Mouse (Mus musculus) ES-Bruce4 (cell line): ENCODE measurements at regions not wholly inside any gene's neighbourhood (a gene's known extent, or its start where the extent isn't known, plus 50 kb on each side); places are given as distances from the start of the nearest gene placed in this dataset.

Source experiments
- H3K27ac ChIP-seq: 2 replicates; pipeline ENCODE4 v1.5.1; 2012; ENCODE audit warnings: low read length, inconsistent platforms; ENCODE audit not compliant: insufficient read depth
- H3K27me3 ChIP-seq: 2 replicates; pipeline ENCODE4 v1.6.1; 2012; ENCODE audit warnings: mild to moderate bottlenecking, low read length, inconsistent platforms; ENCODE audit not compliant: control insufficient read depth, poor library complexity, insufficient read depth, severe bottlenecking
- H3K36me3 ChIP-seq: 2 replicates; pipeline ENCODE4 v1.6.1; 2012; ENCODE audit warnings: inconsistent platforms, mild to moderate bottlenecking, low read length, moderate library complexity; ENCODE audit not compliant: control insufficient read depth, poor library complexity, insufficient read depth, severe bottlenecking
- H3K4me1 ChIP-seq: one replicate; pipeline ENCODE4 v1.8.1; 2011; ENCODE audit warnings: low read length; ENCODE audit not compliant: control insufficient read depth, insufficient read depth
- H3K4me3 ChIP-seq: 2 replicates; pipeline ENCODE4 v1.5.1; 2011; ENCODE audit warnings: low read depth, mild to moderate bottlenecking, low read length
- H3K9ac ChIP-seq: 2 replicates; pipeline ENCODE4 v1.6.1; 2012; ENCODE audit warnings: low read depth, mild to moderate bottlenecking, inconsistent platforms; ENCODE audit not compliant: poor library complexity, severe bottlenecking
- H3K9me3 ChIP-seq: replicated peaks from 2 replicates; pipeline ENCODE4 v1.6.1; 2012; ENCODE audit warnings: mild to moderate bottlenecking, low read length, inconsistent platforms; ENCODE audit not compliant: control insufficient read depth, poor library complexity, insufficient read depth, severe bottlenecking
- CTCF ChIP-seq: IDR thresholded peaks from one replicate; pipeline ENCODE4 v1.8.1; 2011; ENCODE audit warnings: low read depth, low read length
- EP300 ChIP-seq: IDR thresholded peaks from 2 replicates; pipeline ENCODE4 v1.6.1; 2011; ENCODE audit warnings: low read depth, low read length; ENCODE audit not compliant: insufficient read depth
- POLR2A ChIP-seq: IDR thresholded peaks from one replicate; pipeline ENCODE4 v1.8.1; 2011; ENCODE audit warnings: low read length; ENCODE audit not compliant: insufficient read depth

DNA sequence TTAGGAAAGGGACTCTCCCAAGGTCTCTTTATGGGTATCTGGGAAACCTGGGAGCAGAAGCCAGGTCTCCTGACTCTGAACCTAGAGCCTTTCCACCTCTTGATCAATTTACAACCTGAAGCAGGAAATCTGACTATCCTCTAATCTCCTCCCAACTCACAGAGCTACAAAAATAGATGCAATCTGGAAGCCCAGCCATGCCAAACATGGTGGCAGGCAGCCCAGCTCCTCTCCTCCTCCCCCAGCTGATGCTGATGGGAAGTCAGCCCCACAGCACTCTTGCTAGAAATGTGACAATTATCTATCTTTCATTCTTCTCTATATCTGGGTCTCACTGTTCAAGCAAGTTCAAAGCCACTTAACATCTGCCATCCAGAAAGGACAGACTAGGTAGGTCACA is 233.5 kb downstream of the Sec61b start:
- Histone ChIP-seq H3K9ac (no peak overlapping the region), H3K36me3 (no peaks in the 10 kb centered on the region), H3K27me3 (no peaks in the 10 kb centered on the region; the same call in 1 of the 2 replicates), H3K9me3 (no peaks in the 10 kb centered on the region), H3K4me1 (no peaks in the 10 kb centered on the region), H3K27ac (no peak overlapping the region), H3K4me3 (no peak overlapping the region)
- TF ChIP-seq EP300: no peak
- TF ChIP-seq POLR2A: no peak
- no peak for TF ChIP-seq CTCF

DNA sequence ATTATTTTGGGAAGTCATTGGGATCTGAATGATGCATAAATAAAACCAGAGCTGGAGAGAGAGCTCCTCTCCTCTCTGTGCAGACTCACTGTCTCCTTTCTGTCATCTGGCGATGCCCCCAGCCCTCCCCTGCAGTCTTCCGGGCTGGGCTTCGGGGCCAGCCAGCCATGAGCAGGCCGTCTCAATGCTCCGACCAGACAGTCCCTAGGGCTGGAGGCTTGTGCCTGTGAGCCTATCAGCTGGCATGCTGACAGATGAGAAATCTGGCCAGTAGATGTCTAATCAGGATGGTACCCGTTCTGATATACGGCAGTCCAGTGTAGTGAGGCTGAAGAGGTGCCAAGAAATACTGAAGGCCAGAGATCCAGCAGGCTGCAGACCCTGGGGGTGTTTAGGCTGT is 238.9 kb downstream of the Sec61b start:
- Histone ChIP-seq H3K9ac (no peak overlapping the region), H3K4me1 (no peaks in the 10 kb centered on the region), H3K9me3 (no peaks in the 10 kb centered on the region), H3K27me3 (no peaks in the 10 kb centered on the region; the same call in 1 of the 2 replicates), H3K36me3 (no peaks in the 10 kb centered on the region), H3K4me3 (no peak overlapping the region), H3K27ac (no peak overlapping the region)
- TF ChIP-seq EP300 (no peak), CTCF (no peak), POLR2A (no peak)

DNA sequence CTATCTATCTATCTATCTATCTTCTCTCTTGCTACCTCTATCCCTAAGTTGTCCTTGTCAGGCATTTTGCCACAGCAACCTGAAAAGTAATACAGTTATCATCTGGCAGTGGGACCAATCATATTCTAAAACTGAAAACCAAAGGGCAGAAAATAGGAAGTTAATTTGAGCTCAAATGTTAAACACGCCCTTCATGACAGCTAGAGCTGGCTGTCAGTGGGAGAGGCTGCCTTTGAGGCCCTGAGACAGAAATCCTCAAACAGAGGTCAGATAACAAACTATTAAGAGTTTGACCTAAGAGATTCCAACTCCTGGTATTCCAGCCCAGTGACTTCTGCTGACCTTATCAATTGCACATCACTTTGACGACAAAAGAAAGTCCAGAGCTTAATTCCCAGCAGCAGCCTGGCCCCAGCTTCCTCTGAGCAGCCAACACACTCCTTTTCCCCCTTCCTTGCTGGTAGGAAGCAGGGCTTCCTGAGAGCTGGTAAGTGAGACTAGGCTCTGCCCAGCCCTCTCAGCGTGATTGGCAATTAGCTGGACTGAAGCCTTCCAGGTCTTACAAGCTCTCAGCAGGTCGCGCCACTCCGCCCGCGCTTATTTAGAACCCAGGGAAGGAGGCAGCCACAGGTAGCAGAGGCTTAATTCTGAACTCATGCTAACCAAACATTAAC is 250.0 kb downstream of the Sec61b start:
- H3K4me3 ChIP-seq: no peak overlapping the region
- TF ChIP-seq POLR2A: no peak
- TF ChIP-seq EP300: no peak
- no peak for TF ChIP-seq CTCF
- no peak overlapping the region for H3K9ac ChIP-seq
- no peaks in the 10 kb centered on the region for H3K4me1 ChIP-seq
- no peaks in the 10 kb centered on the region for H3K9me3 ChIP-seq
- peaks cover 1% of the 10 kb centered on the region for H3K27me3 ChIP-seq
- no peak overlapping the region for H3K27ac ChIP-seq
- no peaks in the 10 kb centered on the region for H3K36me3 ChIP-seq

DNA sequence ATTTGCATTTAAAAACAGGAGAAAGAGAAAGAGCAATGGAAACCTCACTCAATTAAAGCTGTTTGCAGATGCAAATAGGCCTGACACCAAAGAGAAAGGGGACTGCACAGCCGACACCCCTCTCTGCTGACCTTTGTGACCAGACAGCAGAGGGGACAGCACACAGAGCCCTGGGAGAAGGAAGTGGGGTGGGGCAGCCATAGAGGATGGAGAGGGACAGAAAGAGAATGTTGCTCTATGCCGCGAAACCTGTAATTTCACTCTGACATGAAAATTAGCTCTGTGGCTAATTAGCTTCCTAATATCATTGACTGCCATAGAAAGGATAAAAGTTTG is 250.5 kb downstream of the Sec61b start:
- Histone ChIP-seq H3K4me3 (no peak overlapping the region), H3K27me3 (peaks cover 1% of the 10 kb centered on the region), H3K9me3 (no peaks in the 10 kb centered on the region), H3K27ac (no peak overlapping the region), H3K36me3 (no peaks in the 10 kb centered on the region), H3K4me1 (no peaks in the 10 kb centered on the region), H3K9ac (no peak overlapping the region)
- TF ChIP-seq POLR2A: no peak
- no peak for TF ChIP-seq CTCF
- 0 out of 2 replicates have a peak, but pooled peaks have one; percentile 58 for TF ChIP-seq EP300

DNA sequence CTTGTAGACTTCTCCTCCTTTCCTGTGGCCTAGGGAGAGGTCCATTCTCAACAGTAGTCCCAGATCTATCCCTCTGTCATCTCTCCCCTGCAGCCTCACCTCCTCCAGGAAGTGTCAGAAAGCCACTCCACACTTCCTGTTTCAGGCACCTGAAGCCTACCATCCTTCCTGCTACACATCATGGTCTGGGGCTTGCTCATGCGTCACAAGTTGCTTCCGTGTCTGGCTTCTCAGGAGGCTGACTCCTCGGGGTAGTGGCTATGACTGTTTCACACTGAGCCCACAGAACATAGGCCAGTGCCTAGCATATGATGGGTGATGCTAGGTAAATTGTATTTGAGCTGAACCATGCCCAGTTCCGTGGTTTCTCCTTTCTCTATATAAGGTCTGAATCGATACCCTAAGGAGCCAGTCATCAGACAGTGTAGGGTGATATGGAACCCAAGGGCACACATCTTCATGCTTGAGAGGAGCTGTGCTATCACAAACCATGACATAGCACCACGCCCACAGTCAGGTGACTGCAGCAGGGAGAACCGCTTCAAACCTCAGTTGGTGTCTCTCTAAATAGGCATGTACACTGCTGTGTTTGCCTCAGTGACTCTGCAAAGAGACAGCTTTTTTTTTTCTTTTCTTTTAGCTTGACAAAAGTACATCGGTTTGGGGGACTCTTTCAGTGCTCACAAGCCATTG is 272.2 kb downstream of the Sec61b start:
- TF ChIP-seq EP300 (no peak), POLR2A (no peak)
- Histone ChIP-seq H3K27ac (no peak overlapping the region), H3K4me3 (no peak overlapping the region), H3K4me1 (no peaks in the 10 kb centered on the region), H3K27me3 (no peaks in the 10 kb centered on the region; the same call in 1 of the 2 replicates), H3K36me3 (no peaks in the 10 kb centered on the region), H3K9ac (no peak overlapping the region), H3K9me3 (no peaks in the 10 kb centered on the region)

DNA sequence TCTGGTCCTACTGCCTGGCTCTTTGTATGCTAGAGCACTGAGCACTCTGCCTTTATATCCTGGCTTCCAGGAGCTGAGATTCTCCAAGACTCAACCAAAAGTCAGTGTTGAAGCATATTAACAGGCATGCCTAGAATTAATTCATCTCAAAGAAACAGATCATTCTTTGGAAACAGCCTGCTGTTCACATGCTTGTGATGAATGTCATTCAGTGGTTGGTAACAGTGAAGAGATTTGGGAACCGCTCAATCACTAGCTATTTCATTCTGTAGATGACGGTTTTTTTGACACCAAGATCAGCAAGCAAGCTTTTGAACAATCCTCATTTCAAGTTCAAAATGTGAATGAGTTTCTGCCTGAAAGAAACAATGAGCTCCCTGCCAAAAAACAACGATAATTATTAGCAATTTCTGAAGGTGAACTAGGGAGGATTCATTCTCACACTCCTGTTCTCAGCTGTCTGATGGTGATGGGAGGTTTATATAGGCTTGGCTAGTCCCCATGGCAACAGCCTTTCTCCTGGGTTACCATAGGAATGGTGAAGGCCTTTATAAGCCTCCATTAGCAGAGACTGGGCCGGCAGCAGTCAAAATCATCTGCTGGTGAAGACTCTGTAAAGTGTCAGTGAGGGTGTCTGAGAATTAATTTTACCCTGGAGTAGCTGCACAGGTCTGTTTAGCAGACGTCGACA is 272.6 kb upstream of the Nr4a3 start:
- TF ChIP-seq CTCF (no peak), EP300 (no peak), POLR2A (no peak)
- Histone ChIP-seq H3K9me3 (no peaks in the 10 kb centered on the region), H3K27ac (no peak overlapping the region), H3K9ac (no peak overlapping the region), H3K4me3 (no peak overlapping the region), H3K4me1 (no peaks in the 10 kb centered on the region), H3K36me3 (no peaks in the 10 kb centered on the region), H3K27me3 (no peaks in the 10 kb centered on the region)
